Mouse (Mus musculus) adrenal gland, postnatal 10 days (tissue): Measurements from ENCODE around the gene Slc22a4. TPM values are rescaled to one million over a fixed set of nuclear protein-coding genes. Genes with fewer than 3 reads are reported as not detected.

Experiments used
- total RNA-seq, 2 experiments: library from RNA; stranded (reverse); gene quantifications; 2 replicates each; pipeline ENCODE4 v1.2.3; 2021

Slc22a4 gene
- total RNA-seq, 2 experiments from 2014 or later, result 3.3 to 4.2 TPM

Other genes with a start within 250 kb of the Slc22a4 start
- 1 to 10 TPM; 5.7 to 7.9 TPM for gene Gm12216, start 168.8 kb downstream of the Slc22a4 start, total RNA-seq
- gene Slc22a5, start 136.4 kb downstream of the Slc22a4 start, total RNA-seq, result 10 to 100 TPM; 33.7 to 40.7 TPM
- 1 to 10 TPM; 4.4 to 5.8 TPM for gene Slc22a21, start 47.8 kb downstream of the Slc22a4 start, total RNA-seq
- 10 to 100 TPM; 14.3 to 23.9 TPM for gene Pdlim4, start 40.9 kb upstream of the Slc22a4 start, total RNA-seq
- 10 to 100 TPM; 18.6 to 20.1 TPM for gene P4ha2, start 72.0 kb upstream of the Slc22a4 start, total RNA-seq
- gene Csf2, start 221.6 kb upstream of the Slc22a4 start, total RNA-seq, result not detected
- not detected for gene Il3, start 239.2 kb upstream of the Slc22a4 start, total RNA-seq